Mouse (Mus musculus): ENCODE results near the gene Map4k3.

- TF ChIP-seq CTCF (IDR thresholded peaks at IDR 0.05; ENCODE audit: insufficient read depth, low read length) = no peak
- no peak for TF ChIP-seq POLR2A (IDR thresholded peaks at IDR 0.05; ENCODE audit: borderline replicate concordance, extremely low read depth, low read depth, low read length)
Observed at GRCm38 (mm10) chr17:80756043-80756442, 27.8 kb upstream of the Map4k3 start.
